Mouse (Mus musculus) frontal cortex, postnatal 14 days (tissue): ENCODE results near the gene Rprml.

Experiments used
- DNase-seq, 2 experiments: peaks; one replicate each; pipeline ENCODE4 v3.0.0; 2022; ENCODE audit warnings: low spot score in 2 of 2

The Rprml gene

GRCm38 (mm10) chr11:103649301-103649982 lies at the start of gene Rprml:
Rprml (plus strand) TSS chr11:103649570.
- DNase-seq, result peak; percentile 73 to 77

- DNase-seq, result no peak
Measured at GRCm38 (mm10) chr11:103606611-103607010, 42.8 kb upstream of the Rprml start.

GRCm38 (mm10) chr11:103610772-103611171 lies 38.6 kb upstream of the Rprml start:
- no peak for DNase-seq

DNA sequence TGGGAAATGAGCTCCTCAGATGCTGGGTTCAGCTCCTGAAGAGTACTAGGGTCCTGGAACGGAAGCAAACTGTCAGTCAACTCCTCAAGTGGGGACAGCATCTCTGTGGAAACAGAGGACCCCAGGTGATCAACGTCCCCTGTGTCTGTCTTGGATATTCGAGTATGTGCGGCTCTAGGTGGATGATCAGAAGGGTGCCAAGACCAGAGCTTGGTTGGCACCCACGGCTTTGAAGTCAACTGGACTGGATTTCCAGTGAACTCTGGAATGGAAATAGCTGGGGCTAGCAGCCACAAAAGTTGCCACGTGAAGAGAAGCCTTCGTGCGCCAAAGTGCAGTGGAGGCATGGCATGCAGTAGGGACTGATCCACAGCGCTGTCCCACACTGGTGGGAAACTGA lies 28.3 kb upstream of the Rprml start, which contains the start of gene Gm884:
Gm884 (minus strand) TSS at position 101 of the 400 bp plus-strand sequence.
- no peak for DNase-seq

GRCm38 (mm10) chr11:103627453-103627852 lies 21.9 kb upstream of the Rprml start:
- no peak for DNase-seq

DNA sequence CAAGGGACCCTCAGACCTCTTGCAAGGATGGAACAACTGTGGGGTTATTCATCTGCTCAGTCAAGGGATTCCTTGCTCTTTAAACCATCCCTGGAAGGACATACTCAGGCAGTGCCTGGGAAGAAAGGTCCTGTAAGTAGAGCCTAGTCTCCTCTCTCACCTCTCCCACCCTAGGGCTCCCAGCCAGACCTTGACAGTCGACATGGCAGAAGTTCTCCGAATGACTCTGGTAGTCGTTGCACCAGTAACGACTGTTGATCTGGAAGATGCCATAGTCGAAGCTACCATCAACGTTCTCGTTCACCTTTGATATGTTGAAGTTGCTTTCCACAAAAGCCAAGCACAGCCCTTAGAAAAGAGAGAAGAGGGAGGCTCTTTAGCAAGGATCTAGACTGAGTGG lies 14.6 kb upstream of the Rprml start:
- DNase-seq, result no peak

DNA sequence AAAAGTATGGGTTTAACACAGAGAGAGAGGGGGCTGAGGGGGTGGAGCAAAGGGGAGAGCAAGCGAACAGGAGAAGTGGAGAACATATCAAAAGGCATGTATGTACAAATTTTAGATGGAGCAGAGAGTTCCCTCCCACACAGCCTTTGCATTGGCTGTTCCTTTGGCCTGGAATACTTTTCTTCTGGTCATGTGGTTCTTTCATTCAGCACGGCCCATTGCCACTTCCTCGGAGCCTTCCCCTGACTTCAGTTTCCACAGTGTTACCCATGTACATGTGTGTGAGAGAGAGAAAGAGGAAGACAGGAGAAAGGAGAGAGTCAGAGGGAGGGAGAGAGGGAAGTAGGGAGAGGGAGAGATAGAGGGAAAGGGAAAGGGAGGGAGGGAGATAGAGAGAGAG lies 13.9 kb upstream of the Rprml start:
- no peak for DNase-seq

DNA sequence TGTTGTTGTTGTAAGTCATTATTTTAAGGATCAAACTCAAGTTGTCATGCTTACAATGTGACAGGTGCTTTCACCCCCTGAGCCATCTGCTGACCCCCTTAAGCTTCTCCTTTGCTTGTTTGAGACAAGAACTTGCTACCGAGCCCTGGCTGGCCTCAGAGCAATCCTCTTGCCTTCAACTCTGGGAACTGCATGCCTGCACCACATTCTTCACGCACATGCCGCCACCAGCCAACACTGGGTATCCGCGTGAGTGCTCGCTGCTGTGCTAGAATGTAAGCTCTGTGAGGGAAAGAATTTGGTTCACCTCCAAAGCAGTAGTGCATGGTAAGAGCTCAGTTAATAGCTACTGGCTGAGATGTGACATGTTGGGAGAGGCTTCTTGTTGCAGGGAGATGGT lies 13.1 kb upstream of the Rprml start:
- DNase-seq, result no peak

DNA sequence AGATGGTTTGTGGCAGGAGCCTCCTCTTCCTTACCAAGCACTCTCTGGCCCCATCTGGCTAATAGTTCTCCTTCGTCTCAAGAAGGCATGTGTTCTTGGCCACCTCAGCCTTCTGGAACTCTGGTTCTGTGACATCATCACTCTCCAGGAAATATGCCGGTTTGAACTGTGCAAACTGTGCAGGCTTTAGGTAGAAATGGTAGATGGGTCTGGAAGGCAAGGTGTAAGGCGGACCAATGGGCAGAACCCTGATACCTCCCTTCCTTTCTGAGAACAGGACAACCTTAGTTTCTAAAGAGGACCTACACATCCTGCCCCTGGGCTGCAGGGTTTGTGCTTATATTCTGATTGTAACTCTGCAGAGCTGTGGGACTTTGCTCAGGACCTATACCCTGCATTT lies 10.6 kb upstream of the Rprml start, which contains the start of gene Lyzl6:
Lyzl6 (minus strand) TSS at position 101 of the 400 bp plus-strand sequence.
- DNase-seq, result no peak

DNA sequence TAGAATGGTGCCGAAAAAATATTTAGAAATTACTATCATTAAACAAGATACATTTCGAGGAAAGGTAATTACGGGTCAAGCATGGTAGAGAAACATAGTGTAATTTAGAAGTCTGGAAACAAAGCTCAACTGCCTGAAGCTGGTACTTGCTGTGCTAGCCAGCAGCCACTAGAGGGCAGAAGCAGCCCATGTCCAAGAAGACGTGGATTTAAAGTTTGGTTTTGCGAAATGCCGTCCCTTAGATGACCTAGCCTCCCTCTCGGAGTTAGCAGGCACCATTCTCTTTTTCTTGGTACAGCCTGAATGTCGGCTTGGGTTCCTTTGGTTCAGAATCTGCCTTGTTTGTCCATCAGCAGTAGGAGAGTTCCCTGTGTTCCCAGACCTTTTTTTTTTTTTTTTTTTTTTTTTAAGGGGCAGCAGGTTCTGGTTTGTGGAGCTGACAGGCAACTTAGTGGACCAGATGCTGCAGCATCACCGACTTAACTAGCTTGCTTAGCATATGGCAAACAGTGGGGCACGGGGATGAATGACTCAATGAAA lies 9.9 kb upstream of the Rprml start:
- peak in 1 of 2 experiments; percentile 63 for DNase-seq

- no peak for DNase-seq
Measured at GRCm38 (mm10) chr11:103643211-103643610, 6.2 kb upstream of the Rprml start.

- DNase-seq, result no peak
Measured at GRCm38 (mm10) chr11:103645731-103646130, 3.6 kb upstream of the Rprml start.

DNA sequence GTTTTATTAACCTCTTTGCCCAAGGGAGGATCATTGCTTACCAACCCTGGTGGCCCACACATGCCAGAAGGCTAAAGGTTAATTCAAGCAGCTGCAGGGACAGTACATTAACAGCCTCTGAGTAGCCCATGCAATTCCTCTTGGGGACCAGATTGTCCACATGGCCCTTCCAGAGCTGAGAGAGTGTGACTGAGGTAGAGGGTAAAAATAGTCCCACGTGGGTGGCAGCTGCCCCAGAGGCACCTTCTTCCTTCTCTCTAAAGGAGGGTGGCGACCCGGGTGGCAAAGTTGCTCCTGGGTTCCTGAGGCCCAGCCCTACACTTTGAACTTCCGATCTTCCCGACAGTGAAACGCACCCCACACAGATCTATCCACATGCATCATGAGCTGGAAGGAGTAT lies 3.1 kb upstream of the Rprml start:
- no peak for DNase-seq

DNA sequence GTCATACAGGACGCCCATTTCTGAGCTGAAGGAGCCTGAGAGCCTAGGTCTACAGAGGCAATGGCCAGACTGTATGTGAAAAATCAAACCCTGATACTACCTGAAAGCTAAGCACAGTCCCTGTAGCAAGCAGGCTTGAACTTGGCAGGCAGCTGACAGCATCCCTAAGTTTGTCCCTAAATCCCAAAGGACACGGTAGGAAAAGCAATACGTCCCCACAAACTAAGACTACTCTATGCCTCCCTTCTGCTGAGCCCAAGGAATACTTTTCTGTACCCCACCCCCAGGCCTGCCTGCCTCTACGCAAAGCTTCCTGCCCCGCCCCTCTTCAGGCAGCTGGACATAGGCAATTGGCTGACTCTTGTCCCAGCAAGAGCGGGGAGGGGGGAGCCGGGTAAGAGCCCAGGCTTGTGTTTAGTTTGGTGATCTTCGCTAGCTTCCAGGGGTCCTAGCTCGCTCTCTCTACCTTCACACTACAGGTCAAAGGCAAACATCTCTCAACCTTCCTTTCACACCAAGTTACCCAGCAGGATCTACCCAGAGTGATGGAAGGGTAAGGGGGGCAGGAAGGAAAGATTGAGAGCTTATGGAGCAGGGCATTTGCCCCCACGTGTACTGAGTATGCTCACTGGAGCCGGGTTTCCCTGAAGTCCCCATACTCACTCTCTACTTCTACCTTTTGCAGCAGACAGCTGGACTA lies 1.3 kb upstream of the Rprml start:
- peak in 1 of 2 experiments; percentile 4 for DNase-seq

DNA sequence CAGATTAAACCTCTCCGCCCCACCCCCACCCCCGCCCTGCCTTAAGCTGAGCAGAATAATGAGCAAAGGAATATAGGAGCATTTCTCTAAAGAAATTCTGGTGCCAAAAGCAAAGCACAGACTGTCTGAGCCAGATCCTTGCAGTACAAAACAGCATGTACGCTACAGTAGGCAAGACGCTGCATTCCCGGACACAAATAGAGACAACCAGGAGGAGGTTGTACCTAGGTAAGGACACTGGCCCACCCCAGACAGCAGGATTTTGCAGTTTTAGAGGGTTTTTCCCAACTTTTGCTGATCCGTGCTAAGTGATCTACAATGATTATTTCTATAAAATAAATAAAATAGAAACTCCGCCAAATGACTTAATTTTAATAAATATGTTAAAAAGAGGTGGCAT lies 714 bp upstream of the Rprml start:
- peak in 1 of 2 experiments; percentile 8 for DNase-seq

- no peak for DNase-seq
Measured at GRCm38 (mm10) chr11:103649983-103650493, 668 bp downstream of the Rprml start.

DNA sequence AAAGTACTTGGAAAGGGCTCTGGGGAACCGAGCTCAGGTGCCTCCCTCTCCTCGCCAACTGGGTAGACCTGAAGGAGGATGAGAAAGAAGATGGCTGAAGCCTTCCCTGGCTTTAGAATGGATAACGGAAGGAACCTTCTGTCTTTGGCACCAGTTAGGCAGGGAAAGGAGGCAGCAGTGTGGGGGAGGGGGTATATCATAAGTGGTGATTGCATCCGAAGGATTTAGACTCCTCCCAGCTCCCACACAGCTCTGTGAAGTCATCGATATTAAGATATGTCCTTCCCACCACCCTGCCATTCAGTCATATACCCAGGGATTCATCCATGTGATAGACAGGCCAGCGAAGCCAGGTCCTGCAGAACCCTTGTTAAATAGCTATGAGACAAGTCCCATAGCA lies 2.1 kb downstream of the Rprml start:
- DNase-seq, result no peak

- peak in 1 of 2 experiments; percentile 52 for DNase-seq
Measured at GRCm38 (mm10) chr11:103653359-103653965, 4.1 kb downstream of the Rprml start.

DNA sequence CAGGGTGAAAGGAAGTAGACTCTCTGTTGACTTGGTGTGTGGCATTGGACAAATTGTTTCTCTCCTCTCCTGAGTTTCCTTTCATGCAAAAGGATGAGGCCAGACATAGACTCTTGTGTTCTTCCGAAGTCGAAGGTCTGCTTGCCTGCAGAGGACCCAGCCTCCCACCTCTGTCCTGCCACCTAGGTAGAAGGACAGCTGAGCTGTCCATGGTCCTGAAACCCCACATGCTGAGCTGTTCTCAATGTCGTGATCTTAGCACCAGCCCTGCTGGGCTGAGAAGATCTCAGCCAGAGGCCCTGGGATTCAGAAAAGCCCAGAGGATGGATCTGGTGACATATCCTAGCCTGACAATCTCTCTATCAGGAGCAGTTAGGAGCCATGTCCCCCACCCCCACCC lies 7.2 kb downstream of the Rprml start:
- DNase-seq, result no peak

- no peak for DNase-seq
Measured at GRCm38 (mm10) chr11:103658189-103658588, 8.8 kb downstream of the Rprml start.

GRCm38 (mm10) chr11:103661863-103662262 lies 12.5 kb downstream of the Rprml start:
- DNase-seq, result no peak

- DNase-seq, result peak; percentile 56 to 75
Measured at GRCm38 (mm10) chr11:103662546-103662945, 13.2 kb downstream of the Rprml start.
